Mouse (Mus musculus): ENCODE measurements around the gene Sqstm1. TPM values are rescaled to one million over a fixed set of nuclear protein-coding genes. Genes with fewer than 3 reads are reported as not detected.
A peak's percentile ranks its signal among the peaks of the same experiment; 100 is the strongest.

Gene Sqstm1
- polyA plus RNA-seq, 1 experiment from 2014 or later = 131 TPM

DNA sequence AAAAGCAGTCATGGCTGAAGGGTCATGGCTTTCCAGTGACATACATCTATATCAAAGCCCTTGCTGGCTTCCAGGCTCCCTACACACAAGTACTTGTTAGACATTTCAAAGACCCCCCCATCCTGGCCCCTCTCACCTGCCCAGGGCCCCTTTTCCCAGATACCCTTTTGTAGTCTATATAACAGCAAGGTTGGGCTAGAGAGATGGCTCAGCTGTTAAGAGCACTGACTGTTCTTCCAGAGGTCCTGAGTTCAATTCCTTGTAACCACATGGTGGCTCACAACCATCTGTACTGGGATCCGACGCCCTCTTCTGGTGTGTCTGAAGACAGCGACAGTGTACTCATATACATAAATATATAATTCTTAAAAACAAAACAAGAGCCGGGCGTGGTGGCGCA lies 4.0 kb upstream of the Sqstm1 start:
- 89% methylated on average over 6 of the region's 6 CpGs for WGBS
- H3K4me3 ChIP-seq = no peak overlapping the region
- no peak overlapping the region for H3K27ac ChIP-seq (replicated peaks)

GRCm38 (mm10) chr11:50212848-50213758 lies 2.5 kb upstream of the Sqstm1 start:
- H3K27ac ChIP-seq (replicated peaks) = 0 out of 2 replicates have a peak overlapping the region, but pooled peaks have one; percentile 1
- WGBS = 73% methylated on average over 11 of the region's 11 CpGs

More for the DNA sequence above, 4.0 kb upstream of the Sqstm1 start:
- Histone ChIP-seq H3K9me3 (no peaks in the 10 kb centered on the region), H3K27me3 (replicated peaks; ENCODE audit: low read depth, poor library complexity, severe bottlenecking) (no peaks in the 10 kb centered on the region), H3K4me1 (peaks cover 36% of the 10 kb centered on the region), H3K36me3 (replicated peaks) (no peaks in the 10 kb centered on the region)
- DNase-seq (ENCODE audit: low spot score) = no peak

GRCm38 (mm10) chr11:50212060-50212739 lies 1.6 kb upstream of the Sqstm1 start:
- Histone ChIP-seq H3K27ac (replicated peaks) (no peak overlapping the region), H3K9me3 (no peaks in the 10 kb centered on the region), H3K4me3 (no peak overlapping the region), H3K4me1 (peaks cover 37% of the 10 kb centered on the region), H3K27me3 (replicated peaks; ENCODE audit: low read depth, poor library complexity, severe bottlenecking) (no peaks in the 10 kb centered on the region), H3K36me3 (replicated peaks) (peaks cover 15% of the 10 kb centered on the region)
- WGBS = 74% methylated on average over 3 of the region's 3 CpGs
- no peak for DNase-seq (ENCODE audit: low spot score)

More at GRCm38 (mm10) chr11:50212848-50213758, 2.5 kb upstream of the Sqstm1 start:
- peaks cover 6% of the 10 kb centered on the region; the same call in 1 of the 2 replicates for H3K36me3 ChIP-seq (replicated peaks)
- no peak overlapping the region for H3K4me3 ChIP-seq
- H3K27me3 ChIP-seq (replicated peaks; ENCODE audit: low read depth, poor library complexity, severe bottlenecking) = no peaks in the 10 kb centered on the region
- DNase-seq (ENCODE audit: low spot score) = no peak
- H3K9me3 ChIP-seq = no peaks in the 10 kb centered on the region
- peaks cover 43% of the 10 kb centered on the region for H3K4me1 ChIP-seq

DNA sequence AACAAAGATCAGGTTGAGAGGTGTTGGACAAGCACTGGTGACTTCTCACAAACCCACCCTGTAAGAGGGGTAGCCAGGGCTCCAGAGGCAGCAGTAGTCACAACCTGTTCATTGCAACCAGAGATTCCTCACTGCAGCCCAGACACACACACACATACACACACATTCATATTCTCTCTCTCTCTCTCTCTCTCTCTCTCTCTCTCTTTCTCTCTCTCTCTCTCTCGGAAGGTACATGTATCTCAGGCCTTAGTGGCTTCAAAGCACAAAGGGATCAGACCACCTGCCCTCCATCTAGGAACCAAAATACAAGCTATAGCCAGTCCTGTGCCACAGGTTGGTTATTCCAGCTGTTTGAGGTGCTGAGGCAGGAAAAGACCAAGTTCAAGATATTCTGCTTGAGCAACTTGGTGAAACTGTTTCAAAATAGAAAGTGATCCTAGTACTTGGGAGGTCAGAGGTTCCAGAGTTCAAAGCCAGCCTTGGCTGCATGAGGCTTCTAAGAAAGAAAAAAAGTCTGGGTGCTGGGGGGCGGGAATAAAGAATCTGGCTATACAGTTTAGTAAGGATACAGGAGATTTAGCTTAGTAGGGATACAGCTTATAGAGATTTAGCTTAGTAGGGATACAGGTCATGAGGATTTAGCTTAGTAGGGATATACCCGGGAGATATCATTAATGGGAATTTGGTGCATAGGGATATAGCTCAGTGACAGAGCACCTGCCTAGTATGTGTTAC lies 864 bp upstream of the Sqstm1 start:
- Histone ChIP-seq H3K4me3 (peak overlapping the region; percentile 87), H3K4me1 (peaks cover 31% of the 10 kb centered on the region), H3K27me3 (replicated peaks; ENCODE audit: low read depth, poor library complexity, severe bottlenecking) (no peaks in the 10 kb centered on the region), H3K27ac (replicated peaks) (peak overlapping the region; percentile 93), H3K9me3 (no peaks in the 10 kb centered on the region), H3K36me3 (replicated peaks) (peaks cover 22% of the 10 kb centered on the region)
- no peak for DNase-seq (ENCODE audit: low spot score)
- 90% methylated on average over 3 of the region's 3 CpGs for WGBS

DNA sequence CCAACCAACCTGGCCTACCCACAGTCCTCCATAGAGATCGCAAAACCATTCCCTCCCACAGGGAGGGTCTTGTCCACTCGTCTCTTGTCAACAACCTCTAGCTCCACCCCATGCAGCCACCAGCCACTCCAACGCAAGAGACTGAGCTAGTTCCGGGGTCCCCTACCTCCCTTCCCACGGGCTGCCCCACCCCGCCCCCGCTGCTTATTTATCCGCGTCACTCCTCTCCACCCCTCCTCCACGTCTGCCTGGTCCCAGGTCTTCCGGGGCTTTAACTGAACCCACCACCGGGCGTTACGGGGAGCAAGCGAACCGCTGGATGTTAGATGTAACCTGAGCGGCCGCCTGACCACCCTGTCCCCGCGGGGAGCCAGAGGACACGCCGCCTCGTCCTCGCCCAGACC lies 524 bp downstream of the Sqstm1 start:
- peak overlapping the region; percentile 93 for H3K27ac ChIP-seq (replicated peaks)
- H3K36me3 ChIP-seq (replicated peaks) = peaks cover 36% of the 10 kb centered on the region
- WGBS = under 1% methylated on average over 24 of the region's 24 CpGs
- H3K4me3 ChIP-seq = peak overlapping the region; percentile 87
- no peaks in the 10 kb centered on the region for H3K27me3 ChIP-seq (replicated peaks; ENCODE audit: low read depth, poor library complexity, severe bottlenecking)
- peak; percentile 93 for DNase-seq (ENCODE audit: low spot score)
- peaks cover 17% of the 10 kb centered on the region for H3K4me1 ChIP-seq
- H3K9me3 ChIP-seq = no peaks in the 10 kb centered on the region

DNA sequence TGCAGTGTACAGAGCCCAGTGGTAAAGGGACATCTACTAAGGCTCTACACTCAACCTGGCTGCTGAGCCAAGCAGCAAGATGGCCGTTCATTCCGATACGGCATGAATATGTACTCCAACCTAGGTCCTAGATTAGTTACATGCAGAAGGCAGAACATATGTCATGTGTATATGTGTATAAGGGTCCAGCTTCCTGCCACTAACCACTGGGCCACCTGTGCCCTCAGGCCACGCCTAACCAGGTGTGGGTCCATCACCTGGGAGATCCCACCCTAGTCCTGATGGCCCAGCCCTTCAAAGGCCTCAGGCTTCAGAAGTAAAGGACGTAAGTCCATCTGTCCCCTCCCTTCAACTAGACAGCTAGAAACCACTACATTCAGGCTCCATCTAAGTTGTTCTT lies 2.6 kb downstream of the Sqstm1 start:
- peaks cover 57% of the 10 kb centered on the region for H3K36me3 ChIP-seq (replicated peaks)
- no peaks in the 10 kb centered on the region for H3K9me3 ChIP-seq
- no peak overlapping the region for H3K4me3 ChIP-seq
- WGBS = 95% methylated on average over 5 of the region's 5 CpGs
- DNase-seq (ENCODE audit: low spot score) = no peak
- peaks cover 17% of the 10 kb centered on the region for H3K4me1 ChIP-seq
- H3K27me3 ChIP-seq (replicated peaks; ENCODE audit: low read depth, poor library complexity, severe bottlenecking) = no peaks in the 10 kb centered on the region
- no peak overlapping the region for H3K27ac ChIP-seq (replicated peaks)

DNA sequence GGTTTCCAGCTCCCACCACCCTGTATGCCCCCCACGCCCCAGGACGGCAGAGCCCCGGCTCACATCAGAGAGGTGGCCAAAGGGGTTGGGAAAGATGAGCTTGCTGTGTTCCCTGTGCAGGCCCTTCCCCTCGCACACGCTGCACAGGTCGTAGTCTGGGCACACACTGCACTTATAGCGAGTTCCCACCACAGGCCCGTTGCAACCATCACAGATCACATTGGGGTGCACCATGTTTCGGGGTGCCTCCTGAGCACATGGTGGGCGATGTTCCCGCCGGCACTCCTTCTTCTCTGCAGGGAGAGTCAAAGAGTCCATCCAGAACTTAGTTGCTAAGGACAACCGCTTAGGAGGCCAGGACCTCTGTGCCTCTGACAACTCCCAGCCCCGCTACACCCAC lies 3.3 kb downstream of the Sqstm1 start:
- WGBS = 96% methylated on average over 14 of the region's 14 CpGs
- Histone ChIP-seq H3K27me3 (replicated peaks; ENCODE audit: low read depth, poor library complexity, severe bottlenecking) (no peaks in the 10 kb centered on the region), H3K4me1 (peaks cover 17% of the 10 kb centered on the region), H3K36me3 (replicated peaks) (peaks cover 63% of the 10 kb centered on the region), H3K27ac (replicated peaks) (no peak overlapping the region), H3K9me3 (no peaks in the 10 kb centered on the region), H3K4me3 (no peak overlapping the region)
- DNase-seq (ENCODE audit: low spot score) = no peak

GRCm38 (mm10) chr11:50206037-50206436 lies 4.6 kb downstream of the Sqstm1 start:
- 92% methylated on average over 2 of the region's 2 CpGs for WGBS
- Histone ChIP-seq H3K36me3 (replicated peaks) (peaks cover 77% of the 10 kb centered on the region), H3K9me3 (no peaks in the 10 kb centered on the region), H3K27me3 (replicated peaks; ENCODE audit: low read depth, poor library complexity, severe bottlenecking) (no peaks in the 10 kb centered on the region), H3K4me3 (no peak overlapping the region), H3K27ac (replicated peaks) (no peak overlapping the region), H3K4me1 (peaks cover 13% of the 10 kb centered on the region)
- DNase-seq (ENCODE audit: low spot score) = no peak

DNA sequence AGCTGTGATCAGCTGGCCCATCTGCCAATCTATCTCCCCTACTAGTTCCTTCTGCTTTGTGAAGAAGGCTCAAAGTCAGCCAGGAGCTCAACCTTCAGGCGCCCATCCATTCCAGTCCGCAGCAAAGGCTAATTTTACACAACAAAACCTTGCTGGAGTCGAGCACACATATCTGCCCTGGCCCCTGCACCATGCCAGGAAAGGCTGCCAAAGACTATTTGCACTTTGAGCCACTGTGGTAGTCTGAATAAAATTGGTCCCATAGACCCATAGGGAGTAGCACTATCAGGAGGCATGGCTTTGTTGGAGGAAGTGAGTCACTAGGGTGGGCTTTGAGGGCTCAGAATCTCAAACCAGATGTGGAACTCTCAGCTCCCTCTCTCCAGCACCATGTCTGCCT lies 5.2 kb downstream of the Sqstm1 start:
- WGBS = 94% methylated on average over 3 of the region's 3 CpGs
- no peak for DNase-seq (ENCODE audit: low spot score)
- no peaks in the 10 kb centered on the region for H3K9me3 ChIP-seq
- H3K27ac ChIP-seq (replicated peaks) = no peak overlapping the region
- peaks cover 83% of the 10 kb centered on the region for H3K36me3 ChIP-seq (replicated peaks)
- peaks cover 8% of the 10 kb centered on the region for H3K4me1 ChIP-seq
- H3K4me3 ChIP-seq = no peak overlapping the region
- no peaks in the 10 kb centered on the region for H3K27me3 ChIP-seq (replicated peaks; ENCODE audit: low read depth, poor library complexity, severe bottlenecking)

- no peaks in the 10 kb centered on the region for H3K9me3 ChIP-seq
- H3K4me1 ChIP-seq = no peaks in the 10 kb centered on the region
- 91% methylated on average over 9 of the region's 9 CpGs for WGBS
- no peaks in the 10 kb centered on the region for H3K27me3 ChIP-seq (replicated peaks; ENCODE audit: low read depth, poor library complexity, severe bottlenecking)
- no peak overlapping the region for H3K27ac ChIP-seq (replicated peaks)
- DNase-seq (ENCODE audit: low spot score) = no peak
- no peak overlapping the region for H3K4me3 ChIP-seq
- peaks cover 100% of the 10 kb centered on the region for H3K36me3 ChIP-seq (replicated peaks)
Observed at GRCm38 (mm10) chr11:50203302-50203827, 7.3 kb downstream of the Sqstm1 start.

DNA sequence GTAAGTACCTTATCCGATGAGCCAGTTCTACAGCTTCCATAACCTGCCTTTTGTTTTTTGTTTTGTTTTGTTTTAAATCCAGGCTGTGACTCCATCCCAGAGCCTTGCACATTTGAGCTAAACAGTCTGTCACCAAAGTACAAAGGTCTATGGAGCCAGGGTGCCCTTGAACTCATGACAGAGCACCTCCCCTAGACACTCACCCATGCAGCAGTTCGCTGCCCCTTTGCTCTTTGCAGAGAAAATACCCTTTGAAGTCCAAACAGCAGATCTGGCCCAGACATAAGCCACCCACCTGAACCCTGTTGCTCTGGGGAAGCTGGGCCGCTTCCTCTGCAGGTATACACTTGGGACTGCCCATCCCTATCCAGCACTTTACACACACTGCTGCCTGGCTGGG lies 9.0 kb downstream of the Sqstm1 start:
- Histone ChIP-seq H3K9me3 (no peaks in the 10 kb centered on the region), H3K4me1 (no peaks in the 10 kb centered on the region), H3K27me3 (replicated peaks; ENCODE audit: low read depth, poor library complexity, severe bottlenecking) (no peaks in the 10 kb centered on the region), H3K27ac (replicated peaks) (no peak overlapping the region), H3K36me3 (replicated peaks) (peaks cover 100% of the 10 kb centered on the region), H3K4me3 (no peak overlapping the region)
- 92% methylated on average over 3 of the region's 3 CpGs for WGBS
- no peak for DNase-seq (ENCODE audit: low spot score)

GRCm38 (mm10) chr11:50200613-50201012 lies 10.0 kb downstream of the Sqstm1 start:
- 94% methylated on average over 8 of the region's 8 CpGs for WGBS
- Histone ChIP-seq H3K9me3 (no peaks in the 10 kb centered on the region), H3K4me3 (no peak overlapping the region), H3K36me3 (replicated peaks) (peaks cover 99% of the 10 kb centered on the region), H3K27me3 (replicated peaks; ENCODE audit: low read depth, poor library complexity, severe bottlenecking) (no peaks in the 10 kb centered on the region), H3K4me1 (no peaks in the 10 kb centered on the region), H3K27ac (replicated peaks) (no peak overlapping the region)
- no peak for DNase-seq (ENCODE audit: low spot score)
